Mouse (Mus musculus) heart, adult 2 months (tissue): ENCODE results near the gene Tmed8.

Source experiments
- CTCF ChIP-seq: fragments of 200-600 bp; IDR thresholded peaks from 2 replicates; pipeline ENCODE4 v1.8.1; 2022; ENCODE audit warnings: antibody characterized with exemption, mild to moderate bottlenecking, moderate library complexity
- EP300 ChIP-seq: fragments of 200-500 bp; IDR thresholded peaks from 2 replicates; pipeline ENCODE4 v1.6.1; 2011; ENCODE audit warnings: low read depth, low read length, control low read depth; ENCODE audit not compliant: insufficient read depth
- POLR2A ChIP-seq: fragments of 200-500 bp; IDR thresholded peaks from 2 replicates; pipeline ENCODE4 v1.6.1; 2011; ENCODE audit warnings: mild to moderate bottlenecking, low read depth, low read length, control low read depth; ENCODE audit not compliant: insufficient read depth

- TF ChIP-seq EP300 (no peak), CTCF (no peak), POLR2A (no peak)
Measured at GRCm38 (mm10) chr12:87132784-87133183, 67.5 kb downstream of the Tmed8 start.
